Mouse (Mus musculus): ENCODE results near the gene Kdm6b.
A peak's percentile ranks its signal among the peaks of the same experiment; 100 is the strongest.

Kdm6b gene

GRCm38 (mm10) chr11:69386758-69387157, 26.7 kb downstream of the Kdm6b start:
- DNase-seq (ENCODE audit: low spot score) = no peak

- DNase-seq (ENCODE audit: low spot score) = no peak
Observed at GRCm38 (mm10) chr11:69384979-69385378, 28.5 kb downstream of the Kdm6b start.

- no peak for DNase-seq (ENCODE audit: low spot score)
Observed at GRCm38 (mm10) chr11:69382478-69383105, 30.9 kb downstream of the Kdm6b start.

GRCm38 (mm10) chr11:69381356-69381755, 32.1 kb downstream of the Kdm6b start:
- no peak for DNase-seq (ENCODE audit: low spot score)

- DNase-seq (ENCODE audit: low spot score) = no peak
Observed at GRCm38 (mm10) chr11:69379600-69379999, 33.9 kb downstream of the Kdm6b start.

- DNase-seq (ENCODE audit: low spot score) = no peak
Observed at GRCm38 (mm10) chr11:69377766-69378165, 35.7 kb downstream of the Kdm6b start.

- DNase-seq (ENCODE audit: low spot score) = no peak
Observed at GRCm38 (mm10) chr11:69375646-69376045, 37.8 kb downstream of the Kdm6b start.

GRCm38 (mm10) chr11:69373223-69373965, 40.1 kb downstream of the Kdm6b start:
- DNase-seq (ENCODE audit: low spot score) = no peak

- no peak for DNase-seq (ENCODE audit: low spot score)
Observed at GRCm38 (mm10) chr11:69372780-69373170, 40.7 kb downstream of the Kdm6b start.

GRCm38 (mm10) chr11:69372056-69372779, 41.3 kb downstream of the Kdm6b start:
- DNase-seq (ENCODE audit: low spot score) = no peak

GRCm38 (mm10) chr11:69371601-69372000, 41.9 kb downstream of the Kdm6b start:
- DNase-seq (ENCODE audit: low spot score) = no peak

GRCm38 (mm10) chr11:69370817-69371215, 42.7 kb downstream of the Kdm6b start:
- DNase-seq (ENCODE audit: low spot score) = no peak

- DNase-seq (ENCODE audit: low spot score) = no peak
Observed at GRCm38 (mm10) chr11:69369990-69370816, 43.3 kb downstream of the Kdm6b start.

GRCm38 (mm10) chr11:69369215-69369989, 44.1 kb downstream of the Kdm6b start, which contains the start of gene Chd3:
Chd3 (minus strand) TSS chr11:69369406.
- DNase-seq (ENCODE audit: low spot score) = no peak

GRCm38 (mm10) chr11:69368356-69369214, 44.9 kb downstream of the Kdm6b start:
- DNase-seq (ENCODE audit: low spot score) = peak; percentile 48

GRCm38 (mm10) chr11:69367616-69368355, 45.7 kb downstream of the Kdm6b start:
- no peak for DNase-seq (ENCODE audit: low spot score)

- peak; percentile 23 for DNase-seq (ENCODE audit: low spot score)
Observed at GRCm38 (mm10) chr11:69366855-69367615, 46.4 kb downstream of the Kdm6b start.

GRCm38 (mm10) chr11:69366157-69366854, 47.2 kb downstream of the Kdm6b start:
- peak; percentile 95 for DNase-seq (ENCODE audit: low spot score)
